Mouse (Mus musculus) hindbrain, embryonic 16.5 days (tissue): Measurements from ENCODE around the gene Ttc27. TPM values are rescaled to one million over a fixed set of nuclear protein-coding genes. Genes with fewer than 3 reads are reported as not detected.

Experiments
- ATAC-seq: fragments of 200-750 bp; cut with Nextera tagmentation; 2 replicates; pipeline ENCODE4 v1.8.0; 2017; ENCODE audit warnings: moderate TSS enrichment, moderate library complexity
- H3K27ac ChIP-seq: fragments of 300-500 bp; sonication (generic); 2 replicates; pipeline ENCODE4 v1.5.1; 2014; ENCODE audit warnings: low read depth, mild to moderate bottlenecking, control low read depth, low read length, moderate library complexity
- H3K27me3 ChIP-seq: fragments of 300-500 bp; sonication (generic); replicated peaks from 2 replicates; pipeline ENCODE4 v1.6.1; 2014; ENCODE audit warnings: low read length; ENCODE audit not compliant: control insufficient read depth, insufficient read depth
- H3K36me3 ChIP-seq: fragments of 300-500 bp; sonication (generic); 2 replicates; pipeline ENCODE4 v1.6.1; 2014; ENCODE audit warnings: mild to moderate bottlenecking, low read length, moderate library complexity, mixed read lengths; ENCODE audit not compliant: control insufficient read depth, insufficient read depth
- H3K4me1 ChIP-seq: fragments of 300-500 bp; sonication (generic); 2 replicates; pipeline ENCODE4 v1.6.1; 2014; ENCODE audit warnings: low read depth, low read length; ENCODE audit not compliant: control insufficient read depth, insufficient read depth
- H3K4me2 ChIP-seq: fragments of 300-500 bp; sonication (generic); 2 replicates; pipeline ENCODE4 v1.6.1; 2014; ENCODE audit warnings: mild to moderate bottlenecking, low read length, control low read depth, moderate library complexity
- H3K4me3 ChIP-seq: fragments of 300-500 bp; sonication (generic); 2 replicates; pipeline ENCODE4 v1.5.1; 2014; ENCODE audit warnings: mild to moderate bottlenecking, low read length, control low read depth, moderate library complexity
- H3K9ac ChIP-seq: fragments of 300-500 bp; sonication (generic); 2 replicates; pipeline ENCODE4 v1.6.1; 2014; ENCODE audit warnings: low read depth, mild to moderate bottlenecking, control low read depth, low read length, moderate library complexity
- H3K9me3 ChIP-seq: fragments of 300-500 bp; sonication (generic); 2 replicates; pipeline ENCODE4 v1.6.1; 2014; ENCODE audit warnings: mild to moderate bottlenecking, low read length, moderate library complexity; ENCODE audit not compliant: control insufficient read depth
- WGBS: fragments of 180-500 bp; shearing (Covaris S2); extraction: QIAGEN DNeasy Blood & Tissue Kit; methylation state at CpG from one replicate; pipeline ENCODE4 v1.1.7; 2014; 5-methylcytosine and 5-hydroxymethylcytosine counted together
- polyA plus RNA-seq: library from polyadenylated mRNA; unstranded; fragments of >200 nt; fragmentation: Nextera tagmentation; extraction: Ambion mirVana; gene quantifications from 2 replicates; pipeline ENCODE4 v1.2.1, GENCODE M21; 2015

Gene Ttc27
- polyA plus RNA-seq, 1 experiment from 2014 or later: 17.3 TPM

DNA sequence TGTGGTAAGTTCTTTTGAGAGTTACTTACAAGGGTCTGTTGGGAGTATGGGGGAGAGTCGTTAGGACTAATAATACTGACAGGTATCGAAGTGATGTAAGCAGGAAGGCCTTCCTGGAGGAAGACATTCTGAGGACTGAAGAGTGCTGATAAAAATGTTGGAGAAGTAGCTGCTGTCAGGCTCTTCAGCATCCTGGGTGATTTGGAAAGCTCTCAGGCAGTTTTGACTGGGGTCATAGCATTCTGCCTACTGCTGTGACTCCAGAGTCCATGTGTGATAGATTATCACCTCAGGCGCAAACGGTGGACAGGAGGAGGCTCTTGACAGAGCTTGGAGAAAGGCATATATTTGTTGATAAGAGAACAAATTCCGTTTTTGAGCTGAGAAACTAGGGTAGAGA is 12.1 kb upstream of the Ttc27 start:
- 88% methylated on average over 5 of the region's 5 CpGs for WGBS
- H3K4me1 ChIP-seq: no peaks in the 10 kb centered on the region
- no peak overlapping the region for H3K4me3 ChIP-seq
- no peak overlapping the region for H3K9ac ChIP-seq
- H3K4me2 ChIP-seq: no peak overlapping the region
- no peaks in the 10 kb centered on the region for H3K27me3 ChIP-seq
- no peak overlapping the region for H3K27ac ChIP-seq
- H3K9me3 ChIP-seq: no peaks in the 10 kb centered on the region
- peaks cover 20% of the 10 kb centered on the region for H3K36me3 ChIP-seq
- no peak for ATAC-seq

DNA sequence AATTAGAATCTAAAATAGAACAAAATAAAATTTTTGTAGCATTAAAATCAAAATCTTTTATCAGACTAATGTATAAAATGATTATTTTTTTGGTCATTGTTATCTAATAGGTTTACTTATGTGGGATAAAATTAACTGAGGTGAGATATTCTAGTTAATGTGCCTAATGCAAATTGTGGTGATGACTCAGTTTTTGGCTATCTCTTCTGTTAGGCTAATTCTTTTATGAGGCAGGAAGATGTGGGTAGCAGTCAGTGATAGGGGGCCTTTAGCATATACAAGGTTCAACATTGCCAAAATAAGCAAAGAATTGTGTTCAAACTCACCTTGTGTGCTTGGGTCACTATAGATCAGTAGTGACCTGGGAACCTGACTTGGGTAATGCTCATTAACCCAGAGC is 10.9 kb upstream of the Ttc27 start:
- H3K27ac ChIP-seq: no peak overlapping the region
- ATAC-seq: no peak
- no peaks in the 10 kb centered on the region for H3K9me3 ChIP-seq
- H3K4me3 ChIP-seq: no peak overlapping the region
- no peak overlapping the region for H3K9ac ChIP-seq
- H3K27me3 ChIP-seq: no peaks in the 10 kb centered on the region
- no peak overlapping the region for H3K4me2 ChIP-seq
- peaks cover 14% of the 10 kb centered on the region for H3K36me3 ChIP-seq
- H3K4me1 ChIP-seq: no peaks in the 10 kb centered on the region

DNA sequence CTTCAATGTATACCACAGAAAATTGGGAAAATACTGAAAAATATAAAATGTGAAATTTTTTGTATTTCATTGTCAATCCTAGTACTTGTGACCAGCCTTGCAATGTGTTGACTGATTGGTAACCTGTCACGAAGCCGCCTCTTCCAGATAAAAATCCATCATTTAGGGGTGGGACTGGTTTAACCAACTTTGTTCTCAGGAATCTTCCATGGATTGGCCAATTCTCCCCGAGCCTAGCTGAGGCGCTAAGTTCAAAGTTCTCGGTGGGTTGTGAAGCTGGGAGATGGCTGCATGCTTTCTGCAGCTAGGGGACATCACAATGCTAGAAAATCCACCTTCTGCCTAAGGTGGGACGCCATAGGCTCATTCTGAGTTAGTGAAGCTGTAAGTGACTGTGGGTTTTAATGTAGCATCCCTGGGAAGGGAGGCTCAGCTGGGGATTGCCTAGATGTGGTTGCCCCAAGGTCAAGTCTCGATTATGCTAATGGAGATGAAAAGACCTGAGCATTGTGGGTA is 9.8 kb upstream of the Ttc27 start:
- peak; percentile 20; the same call in 1 of the 2 replicates for ATAC-seq
- Histone ChIP-seq H3K4me3 (no peak overlapping the region), H3K36me3 (peaks cover 14% of the 10 kb centered on the region), H3K27ac (no peak overlapping the region), H3K9me3 (no peaks in the 10 kb centered on the region), H3K4me2 (no peak overlapping the region), H3K4me1 (no peaks in the 10 kb centered on the region), H3K27me3 (no peaks in the 10 kb centered on the region), H3K9ac (no peak overlapping the region)
- WGBS: 87% methylated on average over 7 of the region's 7 CpGs

DNA sequence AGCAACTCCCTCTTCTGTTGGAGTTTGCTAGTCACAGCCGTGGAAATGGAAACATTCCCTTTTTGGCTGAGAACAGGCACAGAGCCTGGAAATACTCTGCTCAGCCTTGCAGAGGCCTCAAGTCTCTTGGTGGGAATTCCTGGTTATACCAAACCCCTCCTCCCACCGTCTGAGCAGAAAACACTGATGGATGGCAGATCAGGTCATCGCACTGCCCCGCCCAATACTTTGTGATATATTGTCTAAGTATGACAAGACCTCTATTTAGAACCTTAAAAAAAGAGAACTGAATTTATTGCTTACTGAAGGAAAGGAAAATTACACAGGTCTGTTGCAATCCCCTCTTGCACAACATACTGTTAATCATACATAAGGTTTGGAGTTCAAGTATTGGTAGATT is 6.8 kb upstream of the Ttc27 start:
- H3K27me3 ChIP-seq: no peaks in the 10 kb centered on the region
- no peak overlapping the region for H3K4me3 ChIP-seq
- no peak for ATAC-seq
- WGBS: 85% methylated on average over 4 of the region's 4 CpGs
- no peaks in the 10 kb centered on the region for H3K36me3 ChIP-seq
- H3K9ac ChIP-seq: no peak overlapping the region
- no peaks in the 10 kb centered on the region for H3K9me3 ChIP-seq
- H3K4me2 ChIP-seq: no peak overlapping the region
- H3K4me1 ChIP-seq: no peaks in the 10 kb centered on the region
- H3K27ac ChIP-seq: no peak overlapping the region

DNA sequence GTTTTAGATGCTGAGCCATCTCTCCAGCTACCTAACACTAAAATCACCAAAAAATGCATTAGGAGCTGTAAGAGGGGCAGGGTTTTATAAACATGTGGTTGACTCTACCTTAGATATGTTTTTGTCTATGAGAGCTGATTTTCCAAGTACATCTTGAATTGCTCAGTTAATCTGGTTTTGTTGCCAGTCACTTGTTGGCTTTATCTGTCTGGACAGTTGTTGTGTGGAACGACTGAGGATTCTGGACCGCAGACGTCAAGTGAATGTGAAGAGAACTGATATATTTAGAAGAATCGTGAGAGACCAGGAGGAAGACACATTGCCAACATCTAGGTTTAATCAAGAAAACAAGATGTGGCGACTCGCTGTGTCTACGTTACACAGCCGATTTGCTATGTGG is 5.9 kb upstream of the Ttc27 start:
- Histone ChIP-seq H3K9me3 (no peaks in the 10 kb centered on the region), H3K27me3 (no peaks in the 10 kb centered on the region), H3K27ac (no peak overlapping the region), H3K9ac (no peak overlapping the region), H3K4me3 (no peak overlapping the region), H3K4me1 (no peaks in the 10 kb centered on the region), H3K36me3 (no peaks in the 10 kb centered on the region), H3K4me2 (no peak overlapping the region)
- no peak for ATAC-seq
- WGBS: 90% methylated on average over 8 of the region's 8 CpGs

DNA sequence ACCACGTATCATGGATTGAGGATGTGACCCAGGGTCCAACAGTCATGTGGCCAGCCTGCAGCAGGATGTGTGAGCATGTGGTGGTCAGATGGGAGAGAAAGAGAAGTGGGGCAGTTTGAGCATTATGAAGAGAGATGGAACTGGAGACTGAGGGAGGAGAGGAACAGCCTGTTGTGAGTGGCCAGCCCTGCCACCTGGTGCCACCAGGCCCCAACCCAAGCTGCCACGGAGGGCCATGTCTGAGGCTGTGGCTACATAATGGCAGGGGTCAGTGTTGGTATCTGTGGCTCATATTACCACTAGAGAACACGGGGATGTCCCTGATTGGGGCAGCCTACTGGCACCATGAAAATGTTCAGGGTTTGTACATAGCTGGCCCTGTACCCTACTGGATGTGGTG is 2.4 kb upstream of the Ttc27 start:
- Histone ChIP-seq H3K36me3 (no peaks in the 10 kb centered on the region), H3K27me3 (no peaks in the 10 kb centered on the region), H3K4me3 (no peak overlapping the region), H3K27ac (no peak overlapping the region), H3K4me2 (no peak overlapping the region), H3K9me3 (no peaks in the 10 kb centered on the region), H3K9ac (no peak overlapping the region), H3K4me1 (peaks cover 8% of the 10 kb centered on the region)
- WGBS: 55% methylated on average over 3 of the region's 3 CpGs
- no peak for ATAC-seq

DNA sequence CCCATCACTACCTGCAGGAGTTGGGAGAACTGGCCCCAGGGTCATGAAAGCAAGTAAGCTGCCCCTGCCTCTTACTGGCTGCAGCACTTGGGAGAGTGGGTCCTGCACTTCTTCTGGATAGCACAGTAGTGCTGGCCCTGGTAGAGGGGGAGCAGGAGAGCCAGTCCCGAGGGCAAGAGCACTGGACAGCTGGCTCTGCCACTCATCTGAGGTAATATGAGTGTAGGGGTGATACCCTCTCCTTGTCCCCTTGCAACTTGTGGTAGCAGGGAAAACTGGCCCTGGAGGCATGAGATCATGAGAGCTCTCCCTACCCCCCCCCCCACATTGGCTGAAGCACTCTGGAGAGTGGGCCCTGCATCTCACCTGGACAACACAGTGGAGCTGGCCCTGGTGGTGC is 1.8 kb upstream of the Ttc27 start:
- Histone ChIP-seq H3K9me3 (no peaks in the 10 kb centered on the region), H3K4me2 (no peak overlapping the region), H3K4me1 (peaks cover 8% of the 10 kb centered on the region), H3K27me3 (no peaks in the 10 kb centered on the region), H3K36me3 (no peaks in the 10 kb centered on the region), H3K9ac (no peak overlapping the region), H3K27ac (no peak overlapping the region), H3K4me3 (no peak overlapping the region)
- ATAC-seq: no peak
- whole genome bisulfite sequencing: 58% methylated on average over 1 of the region's 1 CpGs

DNA sequence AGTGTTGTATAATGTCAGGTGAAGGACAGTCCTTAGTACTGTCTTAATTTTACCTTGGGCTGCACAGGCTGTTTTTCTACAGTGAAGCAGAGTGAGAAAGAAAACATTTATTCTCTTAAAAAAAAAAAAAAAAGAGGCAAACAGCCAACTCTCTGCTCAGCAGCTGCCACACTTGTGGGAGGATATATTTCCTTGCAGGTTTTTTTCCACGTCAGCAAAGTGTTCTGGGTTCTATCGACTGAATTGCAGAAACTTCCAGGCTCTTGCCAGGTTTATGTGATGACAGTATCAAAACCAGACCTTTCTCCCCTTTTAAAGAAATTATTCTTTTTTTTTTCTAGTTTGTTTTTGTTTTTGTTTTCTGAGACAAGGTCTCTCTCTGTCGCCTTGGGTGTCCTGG is 889 bp upstream of the Ttc27 start:
- Histone ChIP-seq H3K9ac (no peak overlapping the region), H3K27ac (no peak overlapping the region), H3K4me2 (peak overlapping the region; percentile 66), H3K36me3 (no peaks in the 10 kb centered on the region), H3K9me3 (no peaks in the 10 kb centered on the region), H3K4me1 (peaks cover 8% of the 10 kb centered on the region), H3K4me3 (no peak overlapping the region), H3K27me3 (no peaks in the 10 kb centered on the region)
- ATAC-seq: no peak
- WGBS: 68% methylated on average over 3 of the region's 3 CpGs

DNA sequence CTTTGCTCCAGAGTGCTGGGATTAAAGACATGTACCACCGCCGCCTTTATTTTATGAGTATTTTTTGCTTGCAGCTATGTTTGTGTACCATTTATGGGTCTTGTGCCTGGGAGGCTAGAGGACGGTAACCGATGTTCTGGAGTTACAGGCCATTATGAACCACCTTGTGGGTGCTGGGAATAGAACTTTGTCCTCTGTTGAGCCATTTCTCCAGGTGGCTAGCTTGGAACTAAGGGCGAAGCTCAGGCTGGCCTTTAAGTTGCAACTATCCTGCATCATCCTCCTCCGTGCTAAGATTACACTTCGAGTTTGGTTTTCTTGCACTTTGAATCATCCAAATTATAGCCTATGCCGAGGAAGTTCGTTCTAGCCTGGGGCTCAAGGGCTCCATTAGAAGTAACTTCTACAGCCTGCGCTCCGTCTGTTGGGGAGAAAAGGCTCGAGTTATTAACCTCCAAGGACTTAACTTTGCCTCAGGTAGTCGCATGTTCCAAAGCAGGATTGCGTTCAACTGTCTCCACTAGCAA is 378 bp upstream of the Ttc27 start:
- Histone ChIP-seq H3K4me1 (peaks cover 8% of the 10 kb centered on the region), H3K9ac (peak overlapping the region; percentile 62), H3K4me3 (peak overlapping the region; percentile 81), H3K9me3 (no peaks in the 10 kb centered on the region), H3K4me2 (peak overlapping the region; percentile 66), H3K27me3 (no peaks in the 10 kb centered on the region), H3K36me3 (peaks cover 3% of the 10 kb centered on the region; the same call in 1 of the 2 replicates), H3K27ac (peak overlapping the region; percentile 23; the same call in 1 of the 2 replicates)
- no peak; the same call in 1 of the 2 replicates for ATAC-seq
- WGBS: 10% methylated on average over 14 of the region's 14 CpGs

DNA sequence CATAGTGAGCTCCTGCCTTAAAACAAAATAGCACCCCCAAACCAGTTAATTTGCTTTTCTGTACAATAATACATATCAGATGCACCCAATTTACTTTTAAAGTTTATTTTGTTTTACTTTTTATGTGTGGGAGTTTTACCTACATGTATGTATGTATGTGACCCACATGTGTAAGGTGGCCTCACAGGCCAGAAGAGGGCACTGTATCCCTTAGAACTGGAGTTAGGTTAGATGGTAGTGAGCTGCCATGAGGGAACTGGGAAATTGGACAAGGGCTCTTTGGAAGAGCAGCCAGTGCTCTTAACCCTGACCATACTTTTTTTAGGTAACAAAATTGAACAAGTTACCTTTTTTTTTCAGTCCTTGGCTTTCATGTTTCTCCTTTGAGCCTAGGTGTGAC is 15.3 kb downstream of the Ttc27 start:
- H3K9me3 ChIP-seq: no peaks in the 10 kb centered on the region
- no peak overlapping the region for H3K27ac ChIP-seq
- H3K4me2 ChIP-seq: no peak overlapping the region
- H3K9ac ChIP-seq: no peak overlapping the region
- H3K27me3 ChIP-seq: no peaks in the 10 kb centered on the region
- no peak overlapping the region for H3K4me3 ChIP-seq
- no peak for ATAC-seq
- no peaks in the 10 kb centered on the region for H3K4me1 ChIP-seq
- H3K36me3 ChIP-seq: no peaks in the 10 kb centered on the region
